Mouse (Mus musculus) brain, embryonic 14.5 days (tissue): ENCODE data around the gene Pim1. TPM values are rescaled to one million over a fixed set of nuclear protein-coding genes. Genes with fewer than 3 reads are reported as not detected.
"Not testable (repeated sequence)": the region's sequence is repeated elsewhere in the genome, so short reads cannot be mapped to it uniquely, and the experiment has no call there.

Experiments
- DNase-seq: peaks from one replicate; pipeline ENCODE4 v3.0.0-alpha.2; 2011; ENCODE audit warnings: low read depth
- CTCF ChIP-seq: fragments of 200-500 bp; IDR thresholded peaks from 2 replicates; pipeline ENCODE4 v1.5.1; 2012; ENCODE audit warnings: inconsistent platforms, mild to moderate bottlenecking, moderate library complexity, borderline replicate concordance; ENCODE audit not compliant: insufficient read depth, insufficient read length; ENCODE audit errors: extremely low read depth
- POLR2A ChIP-seq: fragments of 200-500 bp; IDR thresholded peaks from 2 replicates; pipeline ENCODE4 v1.6.1; 2012; ENCODE audit warnings: mild to moderate bottlenecking, inconsistent platforms, borderline replicate concordance; ENCODE audit not compliant: poor library complexity, insufficient read depth, insufficient read length, severe bottlenecking; ENCODE audit errors: extremely low read depth
- polyA plus RNA-seq: library from polyadenylated mRNA; depleted of rRNA; stranded (reverse); fragments of >200 nt; gene quantifications from 2 replicates; pipeline ENCODE4 v1.2.3, GENCODE M21; 2012

Gene Pim1
- polyA plus RNA-seq, 1 experiment, result 11.4 TPM

DNA sequence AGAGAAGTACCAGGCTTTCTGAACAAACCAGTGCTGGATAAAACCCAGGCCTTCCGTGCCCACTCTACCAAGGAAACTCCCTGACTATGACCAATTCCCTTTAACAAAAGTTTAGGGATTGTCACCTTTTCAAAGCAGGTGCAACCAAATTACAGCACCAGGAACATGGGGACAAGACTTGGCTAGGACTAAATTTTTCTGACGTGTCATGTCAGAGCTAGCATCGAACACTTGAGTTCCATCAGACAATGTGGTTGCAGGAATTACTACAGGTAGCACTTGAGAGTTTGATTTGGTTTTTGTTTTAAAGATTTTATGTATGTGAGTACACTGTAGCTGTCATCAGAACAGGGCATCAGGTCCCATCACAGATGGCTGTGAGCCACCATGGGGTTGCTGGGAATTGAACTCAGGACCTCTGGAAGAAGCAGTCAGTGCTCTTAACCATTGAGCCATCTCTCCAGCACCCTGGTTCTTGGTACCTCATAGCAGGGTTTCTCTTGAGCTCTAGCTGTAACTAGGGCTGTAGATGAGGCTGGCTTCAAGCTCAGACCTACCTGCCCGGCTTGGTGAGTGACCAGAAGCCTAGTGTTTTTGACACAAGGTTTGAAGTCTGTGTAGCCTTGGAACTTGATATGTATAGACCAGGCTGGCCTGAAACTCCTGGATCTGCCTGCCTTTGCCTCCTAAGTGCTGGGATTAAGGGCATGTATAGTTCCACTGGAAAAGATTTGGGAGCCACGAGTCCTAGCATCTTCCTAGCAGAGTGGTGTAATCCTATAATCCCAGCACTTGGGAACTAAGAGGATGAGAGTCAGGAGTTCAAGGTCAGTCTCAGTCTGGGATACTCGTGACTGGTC, 5.9 kb downstream of the Pim1 start:
- no peak for DNase-seq
- TF ChIP-seq POLR2A (no peak), CTCF (no peak)

DNA sequence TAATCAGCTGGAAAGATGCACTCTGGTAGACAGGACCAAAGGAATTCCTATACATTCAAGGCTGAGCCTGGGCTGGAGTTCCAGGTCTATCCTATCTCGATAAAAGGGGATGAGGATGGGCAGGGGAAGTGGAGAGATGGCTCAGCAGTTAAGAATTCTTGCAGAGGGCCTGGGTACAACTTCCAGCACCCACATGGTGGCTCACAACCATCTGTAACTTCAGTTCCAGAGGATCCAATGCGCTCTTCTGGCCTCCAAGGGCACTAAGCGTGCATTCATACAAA, 6.5 kb downstream of the Pim1 start:
- no peak for DNase-seq
- TF ChIP-seq CTCF (no peak), POLR2A (no peak)

DNA sequence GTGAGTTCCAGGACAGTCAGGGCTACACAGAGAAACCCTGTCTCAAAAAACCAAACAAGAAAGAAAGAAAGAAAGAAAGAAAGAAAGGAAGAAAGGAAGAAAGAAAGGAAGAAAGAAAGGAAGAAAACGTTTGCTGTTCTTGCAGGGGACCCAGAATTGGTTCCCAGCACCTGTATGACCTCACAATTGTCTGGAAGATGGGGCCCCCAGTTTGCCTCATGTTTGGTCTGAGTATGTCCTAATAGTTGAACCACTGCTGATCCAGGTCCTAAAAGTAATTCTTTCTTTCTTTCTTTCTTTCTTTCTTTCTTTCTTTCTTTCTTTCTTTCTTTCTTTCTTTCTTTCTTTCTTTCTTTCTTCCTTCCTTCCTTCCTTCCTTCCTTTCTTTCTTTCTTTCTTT, 6.9 kb downstream of the Pim1 start:
- DNase-seq, result not testable (repeated sequence)

DNA sequence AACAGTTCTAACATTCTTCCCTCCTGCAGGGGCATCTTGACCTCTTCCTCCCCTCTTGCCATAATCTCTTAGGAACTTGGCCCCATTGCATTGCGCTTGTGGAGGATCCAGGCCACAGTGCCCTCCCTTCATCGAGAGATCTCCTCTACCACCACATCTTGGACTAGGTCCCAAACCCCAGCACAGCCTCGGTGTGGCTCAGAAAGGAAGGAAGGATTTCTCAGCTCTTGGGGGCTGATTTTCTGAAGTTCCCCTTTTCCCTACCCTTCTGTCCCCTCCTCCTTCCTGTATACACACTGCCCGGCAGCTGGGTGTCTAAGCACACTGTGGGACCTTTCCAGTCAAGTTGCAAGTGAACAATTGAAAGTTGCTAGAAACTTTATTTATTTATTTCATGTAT, 7.5 kb downstream of the Pim1 start:
- TF ChIP-seq CTCF (no peak), POLR2A (no peak)
- DNase-seq, result no peak

DNA sequence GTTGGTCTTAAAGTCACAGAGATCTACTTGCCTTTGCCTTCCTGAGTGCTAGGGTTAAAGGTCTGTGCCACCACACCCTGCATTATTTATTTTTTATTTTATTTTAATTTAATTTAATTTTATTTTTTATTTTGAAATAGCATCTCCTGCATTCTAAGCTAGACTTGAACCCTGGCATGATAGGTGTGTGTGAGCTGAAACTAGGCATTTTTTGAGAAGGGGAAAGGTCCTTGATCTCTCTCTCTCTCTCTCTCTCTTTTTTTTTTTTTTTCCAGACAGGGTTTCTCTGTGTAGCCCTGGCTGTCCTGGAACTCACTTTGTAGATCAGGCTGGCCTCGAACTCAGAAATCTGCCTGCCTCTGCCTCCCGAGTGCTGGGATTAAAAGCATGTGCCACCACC, 8.4 kb downstream of the Pim1 start:
- not testable (repeated sequence) for DNase-seq

DNA sequence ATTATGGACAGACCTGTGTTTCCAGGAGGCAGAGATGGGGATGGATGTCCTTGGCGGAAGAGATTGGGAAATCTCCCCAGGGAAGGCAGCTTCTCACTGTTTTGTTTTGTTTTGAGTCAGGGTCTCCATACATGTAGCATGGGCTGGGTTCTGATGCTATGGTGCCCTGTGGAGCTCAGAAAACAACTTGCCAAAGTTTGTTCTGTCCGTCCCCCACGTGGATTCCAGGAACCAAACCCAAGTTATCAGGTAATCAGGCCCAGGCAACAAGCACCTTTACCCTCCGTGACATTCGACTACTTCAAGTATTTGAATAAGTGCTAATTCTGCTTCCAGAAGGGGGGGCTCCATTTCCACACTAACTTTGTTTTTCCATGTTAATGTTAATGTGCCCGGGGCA, 9.0 kb downstream of the Pim1 start:
- TF ChIP-seq POLR2A, result no peak
- no peak for TF ChIP-seq CTCF
- no peak for DNase-seq

DNA sequence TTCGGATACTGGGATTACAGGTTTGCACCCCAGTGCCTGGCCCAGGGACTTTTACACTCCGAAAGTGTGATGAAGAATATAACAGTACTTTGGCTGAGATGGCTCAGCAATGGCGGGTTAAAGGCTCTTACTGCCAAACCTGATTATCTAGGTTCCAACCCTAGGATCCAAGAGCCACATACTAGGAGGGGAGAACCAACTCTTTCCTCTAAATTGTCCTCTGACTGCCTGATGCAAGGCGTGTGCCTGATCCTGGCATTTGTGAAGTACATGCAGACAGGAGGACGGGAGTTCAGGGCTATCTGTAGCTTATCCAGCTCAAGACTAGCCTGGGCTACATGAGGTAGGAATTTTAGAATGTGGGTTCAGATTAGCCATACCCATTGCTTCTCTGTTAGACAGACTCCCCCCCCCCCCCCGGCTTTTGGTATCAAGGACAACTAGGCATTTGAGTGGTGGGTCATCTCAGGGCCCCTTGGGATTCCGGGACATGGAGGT, 9.7 kb downstream of the Pim1 start:
- TF ChIP-seq CTCF (no peak), POLR2A (no peak)
- no peak for DNase-seq

DNA sequence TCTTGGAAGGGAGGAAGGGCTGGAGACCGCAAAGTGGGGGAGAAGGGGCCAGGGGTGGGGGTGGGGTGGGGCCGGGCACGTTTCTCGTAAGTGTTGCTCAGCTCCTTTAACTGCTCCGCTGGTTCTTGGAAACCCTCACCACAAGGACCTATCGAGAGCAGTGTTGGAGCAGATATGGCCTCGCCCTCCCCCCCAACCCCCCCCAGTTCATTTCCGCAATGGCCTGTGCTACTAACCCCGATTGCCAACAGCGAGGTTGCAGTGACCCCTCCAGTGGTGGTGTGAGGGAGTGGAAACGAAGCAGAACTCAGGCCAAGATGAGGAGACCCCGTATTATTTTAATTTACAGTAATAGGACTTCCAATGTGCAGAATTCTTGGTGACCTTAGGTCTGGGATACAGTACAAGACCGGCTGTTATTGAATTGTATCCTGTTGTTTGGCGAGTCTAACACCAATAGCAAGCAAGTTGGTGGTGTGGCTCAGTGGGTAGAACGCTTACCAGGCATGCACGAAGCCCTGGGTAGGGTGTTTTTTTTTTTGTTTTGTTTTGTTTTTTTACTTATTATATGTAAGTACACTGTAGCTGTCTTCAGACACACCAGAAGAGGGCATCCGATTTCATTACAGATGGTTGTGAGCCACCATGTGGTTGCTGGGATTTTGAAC, 10.4 kb downstream of the Pim1 start:
- DNase-seq, result no peak
- TF ChIP-seq CTCF (no peak), POLR2A (no peak)

DNA sequence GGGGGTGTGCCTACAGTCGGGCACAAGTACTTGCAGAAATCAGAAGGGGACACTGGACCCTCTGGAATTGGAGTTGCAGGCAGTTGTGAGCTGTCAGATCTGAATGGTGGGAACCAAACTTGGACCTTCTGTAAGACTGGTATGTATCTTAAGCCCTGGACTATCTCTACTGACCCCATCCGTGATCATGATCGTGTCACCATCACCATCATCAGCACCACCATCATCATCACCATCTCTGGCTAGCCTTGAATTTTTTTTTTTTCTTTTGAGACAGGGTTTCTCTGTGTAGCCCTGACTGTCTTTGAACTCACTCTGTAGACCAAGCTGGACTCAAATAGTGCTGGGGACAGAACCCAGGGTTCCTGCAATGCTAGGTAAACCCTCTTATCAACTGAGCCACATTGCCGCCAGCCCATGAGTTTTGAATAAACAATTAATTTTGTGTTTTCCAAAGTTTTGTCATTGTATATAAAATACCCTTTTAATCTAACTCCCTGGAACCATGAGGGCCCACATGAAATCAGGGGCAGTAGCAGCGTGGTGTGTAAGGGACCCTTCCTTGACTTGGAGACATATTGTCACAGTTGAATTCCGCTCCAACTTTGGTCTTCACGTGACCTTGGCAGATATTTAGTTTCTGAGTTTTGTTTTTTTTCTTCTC, 11.6 kb downstream of the Pim1 start:
- no peak for TF ChIP-seq CTCF
- DNase-seq, result no peak

DNA sequence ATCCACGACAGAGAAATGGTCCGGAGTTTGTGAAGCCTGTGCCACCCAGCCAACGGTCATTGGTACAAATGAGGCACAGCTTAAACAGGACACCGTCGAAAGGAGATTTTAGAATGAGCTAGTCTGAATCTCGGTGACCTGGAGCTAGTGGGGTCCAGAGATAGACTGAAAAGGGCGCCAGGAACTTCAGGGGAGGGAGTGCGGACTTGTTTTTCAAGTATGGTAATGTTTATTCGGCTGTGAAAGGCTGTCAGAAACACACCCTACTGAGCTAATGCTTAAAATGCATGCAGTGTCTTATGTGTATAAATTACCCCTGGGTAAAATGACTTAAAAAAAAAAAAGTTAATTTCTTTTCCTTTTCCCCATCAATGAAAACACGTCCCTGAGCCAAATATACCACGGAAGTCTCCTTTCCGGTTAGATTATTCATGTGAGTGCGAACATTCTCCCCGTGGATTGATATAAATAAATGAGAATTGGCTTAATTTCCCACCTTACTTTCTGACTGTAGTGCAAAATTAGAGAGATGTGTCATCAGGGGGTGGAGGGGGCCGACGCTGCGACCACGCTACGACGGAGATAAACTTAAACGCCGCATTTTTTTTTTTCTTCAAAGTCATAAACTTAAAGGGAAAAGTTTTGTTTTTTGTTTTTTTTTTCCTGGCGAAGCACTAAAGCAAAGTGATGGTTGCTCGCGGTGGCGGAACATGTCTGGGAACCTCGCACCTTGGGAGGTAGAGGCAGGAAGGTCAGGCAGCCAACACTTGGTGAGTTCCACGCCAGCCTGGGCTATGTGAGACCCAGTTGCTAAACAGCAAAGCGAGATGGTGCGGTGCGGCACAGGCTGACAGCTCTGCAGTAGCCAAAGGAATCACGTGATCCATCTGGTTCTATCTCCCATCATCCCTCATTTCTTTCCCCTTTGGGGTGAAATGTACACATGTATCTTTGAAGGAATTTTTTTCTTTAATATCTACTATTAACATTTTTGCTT, 12.4 kb downstream of the Pim1 start:
- DNase-seq, result no peak
- TF ChIP-seq CTCF (no peak), POLR2A (no peak)

DNA sequence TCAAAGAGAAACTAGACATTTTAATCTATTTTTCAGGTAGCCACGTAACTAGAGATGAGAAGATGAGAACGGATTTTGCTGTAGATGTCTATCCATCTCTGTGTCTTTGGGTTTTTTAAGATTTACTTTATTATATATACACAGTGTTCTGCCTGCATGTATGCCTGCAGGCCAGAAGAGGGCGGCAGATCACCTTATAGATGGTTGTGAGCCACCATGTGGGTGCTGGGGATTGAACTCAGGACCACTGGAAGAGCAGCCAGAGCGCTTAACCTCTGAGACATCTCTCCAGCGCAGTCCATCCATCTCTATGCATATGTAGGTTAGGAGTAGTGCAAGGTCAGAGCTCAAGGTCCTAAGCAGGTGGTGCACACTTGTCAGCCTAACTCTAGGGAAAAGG, 13.1 kb downstream of the Pim1 start:
- DNase-seq, result no peak
- TF ChIP-seq CTCF, result peak; percentile 16; the same call in 1 of the 2 replicates
- TF ChIP-seq POLR2A, result no peak
